ENCODE assay signal across 14 mouse cellular contexts in the genomic region with DNA sequence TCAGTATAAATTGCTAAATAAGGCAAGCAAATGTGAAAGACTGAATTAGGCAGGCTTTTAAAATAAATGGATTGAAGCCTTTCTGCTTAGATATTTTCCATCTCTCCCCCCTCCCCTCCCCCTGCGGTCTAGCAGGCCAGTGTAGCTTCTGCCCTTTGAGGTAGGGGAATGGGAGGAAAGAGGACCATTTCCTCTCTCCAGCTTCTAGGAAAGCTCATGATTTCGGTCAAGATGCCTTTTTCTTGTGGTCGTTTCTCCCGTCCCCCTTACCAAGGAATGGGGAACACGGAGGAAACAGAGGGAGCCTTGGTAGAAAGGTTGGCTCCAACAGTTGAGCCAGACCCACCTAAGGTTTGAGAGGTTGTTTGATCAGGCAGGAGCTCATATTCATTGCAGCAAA. TPM values are rescaled to one million over a fixed set of nuclear protein-coding genes. Genes with fewer than 3 reads are reported as not detected.
DNase-seq lines count a peak whose midpoint lies in the region; ATAC-seq lines count a peak whose summit lies in the region.
"Had no signal": no experiment of that assay in that cellular context is flagged by ENCODE, and none has a peak within 500 bp of the region (broad histone marks: within the 10 kb centered on the region; RNA-seq: fewer than 3 reads in every experiment).

No protein-coding gene starts in this region.

- intact Hi-C loops in left cerebral cortex, postnatal 10 days (cut with DNase I): no loop called here

- H3K27ac ChIP-seq in intestine, embryonic 14.5 days (ENCODE audit: low read depth): no peak overlapping the region
- H3K27ac ChIP-seq in intestine, embryonic 15.5 days: no peak overlapping the region
- H3K27ac ChIP-seq in hindbrain, embryonic 11.5 days (ENCODE audit: low read depth, low read length): peak overlapping the region; percentile 97; the same call in 1 of the 2 replicates
- peak overlapping the region; percentile 98 for H3K27ac ChIP-seq in midbrain, embryonic 13.5 days
- H3K27ac ChIP-seq: liver, embryonic 14.5 days had no signal

- no peak overlapping the region for H3K9ac ChIP-seq in intestine, embryonic 14.5 days (ENCODE audit: low read length)
- H3K9ac ChIP-seq in intestine, embryonic 15.5 days: no peak overlapping the region
- H3K9ac ChIP-seq in hindbrain, embryonic 11.5 days (ENCODE audit: low read depth, low read length): peak overlapping the region; percentile 51
- peak overlapping the region; percentile 61 for H3K9ac ChIP-seq in midbrain, embryonic 13.5 days (replicated peaks)
- H3K9ac ChIP-seq: liver, embryonic 14.5 days had no signal

- H3K9me3 ChIP-seq in intestine, embryonic 14.5 days (ENCODE audit: control insufficient read depth, low read length): no peaks in the 10 kb centered on the region
- no peaks in the 10 kb centered on the region for H3K9me3 ChIP-seq in intestine, embryonic 15.5 days
- no peaks in the 10 kb centered on the region for H3K9me3 ChIP-seq in hindbrain, embryonic 11.5 days (ENCODE audit: control insufficient read depth, low read length)
- H3K9me3 ChIP-seq in midbrain, embryonic 13.5 days: no peaks in the 10 kb centered on the region

- DNase-seq in intestine, embryonic 14.5 days (ENCODE audit: low spot score): peak; percentile 56
- DNase-seq in hindbrain, embryonic 11.5 days (ENCODE audit: low spot score): peak; percentile 58
- DNase-seq in left cerebral cortex, postnatal 10 days (ENCODE audit: extremely low spot score in 1 of 2, low spot score in 2 of 2): no peak
- DNase-seq in MN1 (ENCODE audit: low spot score): no peak
- DNase-seq in Muller cell, postnatal 12 days (ENCODE audit: inconsistent ontology term): no peak
- DNase-seq: right cerebral cortex, postnatal 14 days had no signal

- 3% methylated on average over 5 of the region's 5 CpGs for WGBS in intestine, embryonic 14.5 days
- WGBS in intestine, embryonic 15.5 days: 2% methylated on average over 5 of the region's 5 CpGs
- WGBS in hindbrain, embryonic 11.5 days: 1% methylated on average over 5 of the region's 5 CpGs
- 3% methylated on average over 5 of the region's 5 CpGs for WGBS in midbrain, embryonic 13.5 days

- no peaks in the 10 kb centered on the region for H3K36me3 ChIP-seq in intestine, embryonic 14.5 days (ENCODE audit: control insufficient read depth, insufficient read depth, low read length)
- H3K36me3 ChIP-seq in intestine, embryonic 15.5 days: no peaks in the 10 kb centered on the region
- H3K36me3 ChIP-seq in hindbrain, embryonic 11.5 days (ENCODE audit: control insufficient read depth, insufficient read depth, low read length): no peaks in the 10 kb centered on the region
- no peaks in the 10 kb centered on the region for H3K36me3 ChIP-seq in midbrain, embryonic 13.5 days

- no peak overlapping the region for H3K4me3 ChIP-seq in intestine, embryonic 14.5 days (ENCODE audit: low read depth, low read length)
- no peak overlapping the region for H3K4me3 ChIP-seq in intestine, embryonic 15.5 days (replicated peaks)
- H3K4me3 ChIP-seq in hindbrain, embryonic 11.5 days (ENCODE audit: low read depth, low read length): peak overlapping the region; percentile 79
- peak overlapping the region; percentile 69 for H3K4me3 ChIP-seq in midbrain, embryonic 13.5 days (replicated peaks)

- H3K4me1 ChIP-seq in intestine, embryonic 14.5 days (replicated peaks; ENCODE audit: control insufficient read depth, insufficient read depth, low read length): peaks cover 14% of the 10 kb centered on the region
- H3K4me1 ChIP-seq in intestine, embryonic 15.5 days (replicated peaks): peaks cover 25% of the 10 kb centered on the region
- H3K4me1 ChIP-seq in hindbrain, embryonic 11.5 days (replicated peaks; ENCODE audit: control insufficient read depth, insufficient read depth, low read length): peaks cover 6% of the 10 kb centered on the region
- peaks cover 34% of the 10 kb centered on the region for H3K4me1 ChIP-seq in midbrain, embryonic 13.5 days (replicated peaks)

- no peak overlapping the region for H3K4me2 ChIP-seq in intestine, embryonic 14.5 days (ENCODE audit: low read length)
- no peak overlapping the region for H3K4me2 ChIP-seq in intestine, embryonic 15.5 days (replicated peaks)
- H3K4me2 ChIP-seq in hindbrain, embryonic 11.5 days (replicated peaks; ENCODE audit: low read depth, low read length): peak overlapping the region; percentile 64
- H3K4me2 ChIP-seq in midbrain, embryonic 13.5 days (replicated peaks): peak overlapping the region; percentile 61

- no peak for ATAC-seq in intestine, embryonic 14.5 days (replicated peaks; ENCODE audit: low FRiP score, low TSS enrichment, low read depth)
- ATAC-seq in intestine, embryonic 15.5 days: no peak
- no peak for ATAC-seq in hindbrain, embryonic 11.5 days (ENCODE audit: low FRiP score)
- no peak for ATAC-seq in midbrain, embryonic 13.5 days
- no peak for ATAC-seq in monocyte, adult 5-6 weeks (replicated peaks; ENCODE audit: insufficient number of reproducible peaks, low FRiP score, low TSS enrichment, poor library complexity, severe bottlenecking)
- ATAC-seq: intestine, embryonic 16.5 days had no signal

- H3K27me3 ChIP-seq in intestine, embryonic 14.5 days (replicated peaks; ENCODE audit: control insufficient read depth, insufficient read depth, low read length): peaks cover 100% of the 10 kb centered on the region
- peaks cover 91% of the 10 kb centered on the region for H3K27me3 ChIP-seq in intestine, embryonic 15.5 days (replicated peaks)
- peaks cover 39% of the 10 kb centered on the region for H3K27me3 ChIP-seq in hindbrain, embryonic 11.5 days (ENCODE audit: control insufficient read depth, insufficient read depth, low read length)
- peaks cover 73% of the 10 kb centered on the region for H3K27me3 ChIP-seq in midbrain, embryonic 13.5 days

RNA-seq across cellular contexts. Expression of a gene that starts 2.6 kb away (rescaled TPM):
- not detected in 2 replicates for polyA plus RNA-seq in intestine, embryonic 14.5 days (2014; fragmentation: Nextera tagmentation; extraction: Ambion mirVana)
- polyA plus RNA-seq in intestine, embryonic 15.5 days (2015; fragmentation: Nextera tagmentation; extraction: Ambion mirVana): not detected in 2 replicates
- polyA plus RNA-seq in hindbrain, embryonic 11.5 days (2014; fragmentation: Nextera tagmentation; extraction: Ambion mirVana): 9.5 and 11.2 TPM in 2 replicates
- polyA plus RNA-seq in midbrain, embryonic 13.5 days (2015; fragmentation: Nextera tagmentation; extraction: Ambion mirVana): 10.3 and 10.7 TPM in 2 replicates
- total RNA-seq in left cerebral cortex, postnatal 10 days (2021): 10 to 100 TPM; 16.4 to 19.0 TPM
- total RNA-seq in monocyte, adult 5-6 weeks (2017): not detected in 3 replicates
- polyA plus RNA-seq: intestine, embryonic 16.5 days; stomach, embryonic 16.5 days had no signal

RNA-seq across cellular contexts. Expression of a gene that starts 7.2 kb away (rescaled TPM):
- not detected in 2 replicates for polyA plus RNA-seq in intestine, embryonic 14.5 days (2014; fragmentation: Nextera tagmentation; extraction: Ambion mirVana)
- polyA plus RNA-seq in intestine, embryonic 15.5 days (2015; fragmentation: Nextera tagmentation; extraction: Ambion mirVana): 0.16 TPM in 1 of 2 replicates, not detected in the other
- 19.1 and 20.1 TPM in 2 replicates for polyA plus RNA-seq in hindbrain, embryonic 11.5 days (2014; fragmentation: Nextera tagmentation; extraction: Ambion mirVana)
- 15.5 and 16.7 TPM in 2 replicates for polyA plus RNA-seq in midbrain, embryonic 13.5 days (2015; fragmentation: Nextera tagmentation; extraction: Ambion mirVana)
- total RNA-seq in left cerebral cortex, postnatal 10 days (2021): 1 to 10 TPM; 3.0 to 3.9 TPM
- total RNA-seq in monocyte, adult 5-6 weeks (2017): 0.38 TPM in 1 of 3 replicates, not detected in the others
- polyA plus RNA-seq: gonadal fat pad, adult 2 months; intestine, embryonic 16.5 days; liver, embryonic 14.5 days; stomach, embryonic 16.5 days had no signal

RNA-seq across cellular contexts. Expression of a gene that starts 17.7 kb away (rescaled TPM):
- polyA plus RNA-seq in intestine, embryonic 14.5 days (2014; fragmentation: Nextera tagmentation; extraction: Ambion mirVana): not detected in 2 replicates
- polyA plus RNA-seq in intestine, embryonic 15.5 days (2015; fragmentation: Nextera tagmentation; extraction: Ambion mirVana): not detected in 2 replicates
- polyA plus RNA-seq in hindbrain, embryonic 11.5 days (2014; fragmentation: Nextera tagmentation; extraction: Ambion mirVana): 0.35 and 0.76 TPM in 2 replicates
- polyA plus RNA-seq in midbrain, embryonic 13.5 days (2015; fragmentation: Nextera tagmentation; extraction: Ambion mirVana): 0.43 and 0.73 TPM in 2 replicates
- total RNA-seq in left cerebral cortex, postnatal 10 days (2021): not detected
- not detected in 3 replicates for total RNA-seq in monocyte, adult 5-6 weeks (2017)
- polyA plus RNA-seq: C2C12; gonadal fat pad, adult 2 months; intestine, embryonic 16.5 days; liver, embryonic 14.5 days; stomach, embryonic 16.5 days had no signal

RNA-seq across cellular contexts. Expression of a gene that starts 21.7 kb away (rescaled TPM):
- not detected in 2 replicates for polyA plus RNA-seq in intestine, embryonic 14.5 days (2014; fragmentation: Nextera tagmentation; extraction: Ambion mirVana)
- polyA plus RNA-seq in intestine, embryonic 15.5 days (2015; fragmentation: Nextera tagmentation; extraction: Ambion mirVana): not detected in 2 replicates
- polyA plus RNA-seq in hindbrain, embryonic 11.5 days (2014; fragmentation: Nextera tagmentation; extraction: Ambion mirVana): 0.99 and 1.6 TPM in 2 replicates
- polyA plus RNA-seq in midbrain, embryonic 13.5 days (2015; fragmentation: Nextera tagmentation; extraction: Ambion mirVana): 1.1 and 2.3 TPM in 2 replicates
- total RNA-seq in left cerebral cortex, postnatal 10 days (2021): under 1 TPM in 1 of 2 experiments, not detected in 1; 0.16 TPM
- total RNA-seq in monocyte, adult 5-6 weeks (2017): not detected in 3 replicates
- polyA plus RNA-seq: C2C12; gonadal fat pad, adult 2 months; intestine, embryonic 16.5 days; liver, embryonic 14.5 days; stomach, embryonic 16.5 days had no signal

Comparison
In these comparisons a context has a peak if more than half of its experiments do, and no peak if none do; other contexts are left out.
1. DNase-seq: peak in intestine, embryonic 14.5 days (single experiment) and hindbrain, embryonic 11.5 days (single experiment); none in left cerebral cortex, postnatal 10 days (0 of 2), MN1 (single experiment) and Muller cell, postnatal 12 days (single experiment).
2. H3K27ac ChIP-seq: peak in hindbrain, embryonic 11.5 days (single experiment) and midbrain, embryonic 13.5 days (single experiment); none in intestine, embryonic 14.5 days (single experiment) and intestine, embryonic 15.5 days (single experiment).
3. H3K4me2 ChIP-seq: peak in hindbrain, embryonic 11.5 days (single experiment) and midbrain, embryonic 13.5 days (single experiment); none in intestine, embryonic 14.5 days (single experiment) and intestine, embryonic 15.5 days (single experiment).
4. H3K4me3 ChIP-seq: peak in hindbrain, embryonic 11.5 days (single experiment) and midbrain, embryonic 13.5 days (single experiment); none in intestine, embryonic 14.5 days (single experiment) and intestine, embryonic 15.5 days (single experiment).
5. H3K9ac ChIP-seq: peak in hindbrain, embryonic 11.5 days (single experiment) and midbrain, embryonic 13.5 days (single experiment); none in intestine, embryonic 14.5 days (single experiment) and intestine, embryonic 15.5 days (single experiment).
6. RNA of a gene that starts 2.6 kb away (polyA plus RNA-seq): 9.5 to 11.2 TPM in hindbrain, embryonic 11.5 days and 10.3 to 10.7 TPM in midbrain, embryonic 13.5 days; not detected in intestine, embryonic 14.5 days and not detected in intestine, embryonic 15.5 days; every median in the first group is over 10 times any median in the second.
7. RNA of a gene that starts 7.2 kb away (polyA plus RNA-seq): 19.1 to 20.1 TPM in hindbrain, embryonic 11.5 days and 15.5 to 16.7 TPM in midbrain, embryonic 13.5 days; 0.16 TPM in intestine, embryonic 15.5 days and not detected in intestine, embryonic 14.5 days; every median in the first group is over 10 times any median in the second.